Mouse (Mus musculus) heart, embryonic 11.5 days (tissue): ENCODE measurements around the gene Prss48. TPM values are rescaled to one million over a fixed set of nuclear protein-coding genes. Genes with fewer than 3 reads are reported as not detected.

Experiments
- ATAC-seq: fragments of 200-750 bp; cut with Nextera tagmentation; replicated peaks from 2 replicates; pipeline ENCODE4 v1.8.0; 2017; ENCODE audit warnings: moderate library complexity; ENCODE audit not compliant: insufficient number of reproducible peaks, low FRiP score, low TSS enrichment
- H3K27ac ChIP-seq: fragments of 300-500 bp; sonication (generic); 2 replicates; pipeline ENCODE4 v1.5.1; 2014; ENCODE audit warnings: mild to moderate bottlenecking, low read depth, low read length
- H3K27me3 ChIP-seq: fragments of 300-500 bp; sonication (generic); 2 replicates; pipeline ENCODE4 v1.6.1; 2014; ENCODE audit warnings: mild to moderate bottlenecking, low read length, mixed read lengths; ENCODE audit not compliant: control insufficient read depth, insufficient read depth
- H3K36me3 ChIP-seq: fragments of 300-500 bp; sonication (generic); 2 replicates; pipeline ENCODE4 v1.6.1; 2014; ENCODE audit warnings: mild to moderate bottlenecking, low read length, moderate library complexity, mixed read lengths; ENCODE audit not compliant: control insufficient read depth, insufficient read depth
- H3K4me1 ChIP-seq: fragments of 300-500 bp; sonication (generic); 2 replicates; pipeline ENCODE4 v1.6.1; 2014; ENCODE audit warnings: low read length; ENCODE audit not compliant: control insufficient read depth, insufficient read depth
- H3K4me2 ChIP-seq: fragments of 300-500 bp; sonication (generic); 2 replicates; pipeline ENCODE4 v1.6.1; 2014; ENCODE audit warnings: mild to moderate bottlenecking, moderate library complexity
- H3K4me3 ChIP-seq: fragments of 300-500 bp; sonication (generic); 2 replicates; pipeline ENCODE4 v1.5.1; 2014; ENCODE audit warnings: low read depth, low read length
- H3K9ac ChIP-seq: fragments of 300-500 bp; sonication (generic); 2 replicates; pipeline ENCODE4 v1.6.1; 2014; ENCODE audit warnings: mild to moderate bottlenecking, low read depth, low read length, moderate library complexity
- H3K9me3 ChIP-seq: fragments of 300-500 bp; sonication (generic); replicated peaks from 2 replicates; pipeline ENCODE4 v1.6.1; 2016; ENCODE audit warnings: low read length; ENCODE audit not compliant: control insufficient read depth
- WGBS: fragments of 180-500 bp; shearing (Covaris S2); extraction: QIAGEN DNeasy Blood & Tissue Kit; methylation state at CpG from one replicate; pipeline ENCODE4 v1.1.7; 2014; ENCODE audit not compliant: insufficient replicate concordance; 5-methylcytosine and 5-hydroxymethylcytosine counted together
- polyA plus RNA-seq: library from polyadenylated mRNA; unstranded; fragments of >200 nt; fragmentation: Nextera tagmentation; extraction: Ambion mirVana; gene quantifications from 2 replicates; pipeline ENCODE4 v1.2.1, GENCODE M21; 2014

The Prss48 gene
- polyA plus RNA-seq, 1 experiment from 2014 or later, result not detected

DNA sequence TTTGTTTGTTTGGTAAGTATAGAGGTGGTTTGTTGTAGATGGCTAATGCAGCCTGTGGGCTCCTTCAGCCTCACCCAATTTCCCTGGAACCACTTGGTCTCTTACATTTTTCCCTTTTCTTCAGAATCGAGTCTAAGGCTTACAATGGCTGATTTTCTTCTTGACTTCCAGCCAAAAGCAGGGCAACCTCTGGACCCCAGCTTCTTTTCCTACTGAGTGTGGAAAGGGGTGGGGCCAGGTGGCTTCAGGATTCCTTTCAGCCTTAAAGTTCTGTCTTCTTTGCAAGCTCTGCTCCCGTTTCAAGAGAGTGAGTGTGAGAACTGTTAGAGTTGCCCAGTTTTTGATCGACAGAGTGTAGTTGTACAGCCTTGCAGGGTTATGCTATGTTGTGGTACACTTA, 9.5 kb upstream of the Prss48 start:
- no peak overlapping the region for H3K9ac ChIP-seq
- peaks cover 6% of the 10 kb centered on the region; the same call in 1 of the 2 replicates for H3K4me1 ChIP-seq
- no peaks in the 10 kb centered on the region for H3K9me3 ChIP-seq
- H3K36me3 ChIP-seq, result no peaks in the 10 kb centered on the region
- no peak for ATAC-seq
- H3K4me2 ChIP-seq, result no peak overlapping the region
- WGBS, result 62% methylated on average over 3 of the region's 3 CpGs
- H3K27me3 ChIP-seq, result peaks cover 28% of the 10 kb centered on the region
- no peak overlapping the region for H3K27ac ChIP-seq
- no peak overlapping the region for H3K4me3 ChIP-seq

DNA sequence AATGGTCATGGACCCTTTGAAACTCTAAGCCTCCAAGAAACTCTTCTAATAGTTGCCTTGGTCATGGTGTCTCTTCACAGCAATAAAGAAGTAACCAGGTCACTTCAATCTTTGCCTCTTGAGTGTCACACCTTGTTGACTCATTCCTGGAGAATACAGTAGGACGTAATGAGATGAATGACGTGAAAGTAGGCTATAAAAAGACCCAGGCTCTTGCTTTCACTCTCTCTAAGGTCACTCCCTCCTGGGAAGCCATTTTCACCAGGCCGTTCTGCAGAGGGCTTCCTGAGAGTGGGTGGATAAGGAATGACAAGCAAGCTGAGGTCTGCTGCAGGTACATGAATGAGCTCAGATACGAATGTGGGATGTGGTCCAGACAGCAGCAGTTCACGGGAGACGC, 9.1 kb upstream of the Prss48 start:
- 57% methylated on average over 6 of the region's 6 CpGs for WGBS
- Histone ChIP-seq H3K27ac (no peak overlapping the region), H3K4me3 (no peak overlapping the region), H3K4me2 (no peak overlapping the region), H3K9me3 (no peaks in the 10 kb centered on the region), H3K9ac (no peak overlapping the region), H3K27me3 (peaks cover 28% of the 10 kb centered on the region), H3K4me1 (peaks cover 6% of the 10 kb centered on the region; the same call in 1 of the 2 replicates), H3K36me3 (no peaks in the 10 kb centered on the region)
- ATAC-seq, result 0 out of 2 replicates have a peak, but pooled peaks have one; percentile 10

DNA sequence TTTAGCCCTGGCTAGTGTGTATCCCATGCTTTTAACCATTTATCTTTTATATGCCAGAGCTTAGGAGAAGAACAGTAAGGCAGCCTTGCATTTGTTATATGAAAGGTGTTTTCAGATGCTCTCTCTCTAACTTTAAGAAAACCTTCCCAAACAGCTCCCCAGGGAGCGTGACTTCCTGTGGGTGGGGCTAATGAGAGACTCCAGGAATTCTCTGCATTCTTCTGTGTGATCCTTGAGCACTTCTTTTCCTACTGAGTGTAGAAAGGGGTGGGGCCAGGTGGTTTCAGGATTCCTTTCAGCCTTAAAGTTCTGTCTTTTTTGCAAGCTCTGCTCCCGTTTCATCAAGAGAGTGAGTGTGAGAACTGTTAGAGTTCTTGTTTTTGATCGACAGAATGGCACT, 8.3 kb upstream of the Prss48 start:
- peaks cover 23% of the 10 kb centered on the region for H3K27me3 ChIP-seq
- WGBS, result 55% methylated on average over 3 of the region's 3 CpGs
- H3K4me3 ChIP-seq, result no peak overlapping the region
- H3K4me2 ChIP-seq, result no peak overlapping the region
- H3K4me1 ChIP-seq, result peaks cover 6% of the 10 kb centered on the region; the same call in 1 of the 2 replicates
- no peaks in the 10 kb centered on the region for H3K36me3 ChIP-seq
- no peak overlapping the region for H3K9ac ChIP-seq
- H3K27ac ChIP-seq, result no peak overlapping the region
- ATAC-seq, result no peak
- H3K9me3 ChIP-seq, result no peaks in the 10 kb centered on the region

DNA sequence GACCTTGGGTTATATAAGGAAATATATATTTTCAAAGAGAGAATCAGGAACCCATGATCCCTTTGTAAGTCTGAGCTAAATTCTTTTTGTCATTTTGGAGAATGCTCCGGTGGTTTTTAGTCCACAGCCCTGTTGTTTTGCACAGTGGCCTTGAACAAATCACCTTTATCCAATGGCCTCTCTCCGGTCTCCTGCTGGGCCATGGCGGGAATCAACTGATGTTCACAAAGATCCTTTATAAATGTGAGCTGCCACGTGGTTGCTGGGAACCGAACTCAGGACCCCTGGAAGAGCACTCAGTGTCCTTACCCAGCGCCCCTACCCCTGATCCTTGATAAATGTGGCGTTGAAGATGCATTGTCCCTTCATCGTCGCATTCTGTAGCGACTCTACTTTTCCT, 2.5 kb upstream of the Prss48 start:
- no peaks in the 10 kb centered on the region for H3K4me1 ChIP-seq
- no peak overlapping the region for H3K27ac ChIP-seq
- WGBS, result 92% methylated on average over 10 of the region's 10 CpGs
- no peak overlapping the region for H3K4me3 ChIP-seq
- no peak for ATAC-seq
- no peaks in the 10 kb centered on the region for H3K9me3 ChIP-seq
- H3K36me3 ChIP-seq, result no peaks in the 10 kb centered on the region
- H3K27me3 ChIP-seq, result no peaks in the 10 kb centered on the region
- H3K9ac ChIP-seq, result no peak overlapping the region
- H3K4me2 ChIP-seq, result no peak overlapping the region

DNA sequence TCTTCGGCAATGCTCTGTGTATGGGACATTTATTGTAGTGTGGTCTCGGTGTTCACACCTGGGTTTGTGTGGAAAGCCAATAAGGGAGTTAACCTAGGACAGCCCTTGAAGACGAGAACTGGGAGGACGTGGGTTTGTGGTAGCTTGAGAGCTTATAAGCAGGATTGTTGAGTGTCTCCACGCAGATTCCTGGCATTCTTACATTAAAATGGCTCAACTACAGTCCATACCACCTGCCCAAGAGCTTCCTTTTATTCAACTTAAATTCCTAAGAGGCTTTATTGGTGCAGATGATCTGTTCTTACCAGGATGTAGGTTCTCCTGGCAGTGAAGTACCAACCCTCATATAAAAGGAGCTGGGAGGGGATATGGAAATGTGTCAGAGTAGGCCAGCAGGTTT, 649 bp upstream of the Prss48 start:
- no peak overlapping the region for H3K27ac ChIP-seq
- no peaks in the 10 kb centered on the region for H3K36me3 ChIP-seq
- H3K9me3 ChIP-seq, result no peaks in the 10 kb centered on the region
- no peak overlapping the region for H3K4me3 ChIP-seq
- H3K4me2 ChIP-seq, result no peak overlapping the region
- H3K4me1 ChIP-seq, result no peaks in the 10 kb centered on the region
- H3K27me3 ChIP-seq, result no peaks in the 10 kb centered on the region
- no peak for ATAC-seq
- 72% methylated on average over 5 of the region's 5 CpGs for WGBS
- no peak overlapping the region for H3K9ac ChIP-seq

DNA sequence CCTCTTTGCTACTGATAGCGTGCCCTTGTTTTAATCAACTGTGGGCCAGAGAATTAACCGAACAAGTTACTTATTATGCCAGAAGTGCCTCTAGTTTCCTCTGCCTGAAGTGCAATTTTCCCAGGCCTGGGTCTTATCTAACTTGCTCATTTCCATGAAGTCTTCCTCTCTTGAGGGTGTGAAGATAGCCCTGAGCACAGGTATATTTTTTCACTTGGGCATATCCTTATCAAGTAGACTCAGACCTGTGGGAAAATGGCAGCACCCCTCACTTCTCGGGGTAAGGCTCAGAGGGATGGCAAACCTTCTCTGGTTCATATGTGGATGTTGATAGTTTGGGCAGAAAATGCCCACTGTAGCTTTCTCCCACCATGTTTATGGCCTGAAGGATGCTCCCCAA, 1.0 kb downstream of the Prss48 start:
- WGBS, result 81% methylated on average over 3 of the region's 3 CpGs
- Histone ChIP-seq H3K9ac (no peak overlapping the region), H3K27me3 (no peaks in the 10 kb centered on the region), H3K27ac (no peak overlapping the region), H3K36me3 (no peaks in the 10 kb centered on the region), H3K9me3 (no peaks in the 10 kb centered on the region), H3K4me1 (no peaks in the 10 kb centered on the region), H3K4me2 (no peak overlapping the region), H3K4me3 (no peak overlapping the region)
- ATAC-seq, result no peak

DNA sequence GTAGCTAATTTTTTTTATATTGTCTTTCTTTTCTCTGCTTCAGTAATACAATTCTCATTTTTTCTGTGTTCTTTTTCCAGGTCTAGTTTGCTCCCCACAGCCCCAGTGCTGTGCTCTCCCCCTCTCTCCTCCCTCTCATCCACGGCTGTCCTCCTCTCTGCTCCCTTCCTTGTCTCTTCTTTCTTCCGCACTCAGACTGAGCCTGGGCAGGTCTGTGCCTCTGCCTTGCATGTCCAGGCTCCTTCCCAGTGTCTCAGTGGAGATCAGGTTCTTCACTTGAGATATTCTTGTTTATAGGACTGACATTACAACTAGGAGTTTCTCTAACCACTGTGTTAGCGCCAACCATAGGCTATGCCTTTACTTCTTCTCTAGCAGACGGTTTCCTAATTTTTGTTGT, 7.6 kb downstream of the Prss48 start:
- WGBS, result 72% methylated on average over 4 of the region's 4 CpGs
- no peak overlapping the region for H3K4me3 ChIP-seq
- H3K4me1 ChIP-seq, result peaks cover 13% of the 10 kb centered on the region

DNA sequence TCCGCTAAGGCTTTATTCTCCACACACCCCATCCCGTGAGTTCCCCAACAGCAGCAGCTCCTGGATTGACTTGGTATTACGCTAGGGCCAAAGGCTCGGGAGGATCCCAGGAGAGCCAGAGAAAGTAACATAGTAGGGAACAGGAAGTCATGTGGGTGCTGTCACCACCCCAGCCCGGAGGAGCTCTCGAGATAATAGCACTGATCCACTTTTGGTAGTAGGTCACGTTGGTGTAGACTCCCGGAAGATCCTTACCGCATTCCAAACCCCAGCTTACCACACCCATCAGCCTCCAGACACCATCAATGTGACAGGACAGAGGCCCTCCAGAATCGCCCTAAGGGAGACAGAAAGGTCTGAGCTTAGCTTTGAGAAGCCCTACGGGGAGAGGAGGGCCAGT, 8.5 kb downstream of the Prss48 start:
- Histone ChIP-seq H3K27ac (no peak overlapping the region), H3K4me2 (peak overlapping the region; percentile 43), H3K9me3 (no peaks in the 10 kb centered on the region), H3K4me3 (no peak overlapping the region), H3K27me3 (no peaks in the 10 kb centered on the region), H3K36me3 (no peaks in the 10 kb centered on the region), H3K4me1 (peaks cover 13% of the 10 kb centered on the region), H3K9ac (no peak overlapping the region)
- ATAC-seq, result no peak
- 22% methylated on average over 11 of the region's 11 CpGs for WGBS

More for the DNA sequence above, 7.6 kb downstream of the Prss48 start:
- H3K4me2 ChIP-seq, result no peak overlapping the region
- no peaks in the 10 kb centered on the region for H3K36me3 ChIP-seq
- no peak overlapping the region for H3K27ac ChIP-seq
- H3K9ac ChIP-seq, result no peak overlapping the region
- no peaks in the 10 kb centered on the region for H3K27me3 ChIP-seq
- no peak for ATAC-seq
- H3K9me3 ChIP-seq, result no peaks in the 10 kb centered on the region

DNA sequence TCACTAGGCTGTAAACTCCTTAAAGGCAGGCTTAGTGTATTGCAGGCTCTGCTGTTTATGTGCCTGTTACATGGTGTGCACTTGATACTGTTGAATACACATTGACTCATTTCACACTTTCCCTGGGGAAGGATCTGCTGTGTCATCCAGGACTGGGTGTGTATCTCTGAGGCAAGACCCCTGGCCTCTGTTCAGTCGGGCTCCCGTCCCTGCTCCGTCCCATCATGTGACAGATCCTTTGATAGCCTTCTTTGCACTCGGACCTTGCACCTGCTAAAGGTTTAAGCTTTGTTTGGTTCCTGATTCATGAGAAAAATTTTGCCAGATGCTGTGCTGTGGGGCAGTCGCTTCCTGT, 10.5 kb downstream of the Prss48 start:
- H3K27ac ChIP-seq, result no peak overlapping the region
- no peaks in the 10 kb centered on the region; the same call in 1 of the 2 replicates for H3K36me3 ChIP-seq
- ATAC-seq, result peak; percentile 68; the same call in 1 of the 2 replicates
- 47% methylated on average over 5 of the region's 5 CpGs for WGBS
- no peak overlapping the region for H3K9ac ChIP-seq
- H3K9me3 ChIP-seq, result no peaks in the 10 kb centered on the region
- no peaks in the 10 kb centered on the region for H3K27me3 ChIP-seq
- H3K4me3 ChIP-seq, result no peak overlapping the region
- H3K4me1 ChIP-seq, result peaks cover 13% of the 10 kb centered on the region
- H3K4me2 ChIP-seq, result no peak overlapping the region
